Mouse (Mus musculus): Measurements from ENCODE around the gene Plekho2.

Plekho2 gene

DNA sequence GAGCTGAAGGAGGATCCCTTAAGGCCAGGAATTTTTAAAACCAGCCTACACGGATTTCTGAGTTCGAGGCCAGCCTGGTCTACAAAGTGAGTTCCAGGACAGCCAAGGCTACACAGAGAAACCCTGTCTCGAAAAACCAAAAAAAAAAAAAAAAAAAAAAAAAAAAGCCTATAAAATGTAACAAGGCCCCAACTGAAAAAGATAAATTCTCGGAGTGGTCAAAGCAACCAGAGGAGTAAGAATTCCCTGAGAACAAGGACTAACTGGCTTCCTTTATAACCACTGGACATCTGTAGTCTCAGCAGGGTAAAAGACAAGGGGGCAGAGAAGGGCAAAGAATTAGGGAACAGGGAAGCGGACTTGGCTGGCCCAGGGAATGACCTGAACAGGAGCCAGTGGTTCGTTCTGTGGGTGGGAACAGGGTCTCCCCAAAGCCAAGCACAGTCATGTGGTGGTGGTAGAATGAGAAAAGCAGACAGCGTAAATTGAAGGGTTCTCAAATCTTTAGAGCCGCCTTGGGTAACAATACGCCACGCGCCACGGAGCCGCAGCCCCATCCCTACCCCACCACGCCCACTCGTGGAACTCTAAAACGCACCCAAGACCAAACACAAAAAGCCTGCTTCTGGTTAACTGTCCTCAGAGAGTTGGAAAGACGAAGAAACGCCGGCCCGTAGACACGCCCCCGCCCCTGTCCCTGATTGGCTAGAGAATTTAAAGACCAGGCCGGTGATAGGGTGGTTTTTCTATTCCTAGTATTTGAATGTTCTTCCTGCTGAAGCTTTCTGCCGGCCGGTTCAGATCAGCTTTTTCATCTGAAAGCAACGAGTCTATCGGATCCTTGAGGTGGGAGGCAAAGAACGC, 6.8 kb upstream of the Plekho2 start, which contains the start of gene Pif1:
Pif1 (plus strand) TSS at position 755 of the 864 bp plus-strand sequence.
- in situ Hi-C loops (cut with MboI) = no loop called here

DNA sequence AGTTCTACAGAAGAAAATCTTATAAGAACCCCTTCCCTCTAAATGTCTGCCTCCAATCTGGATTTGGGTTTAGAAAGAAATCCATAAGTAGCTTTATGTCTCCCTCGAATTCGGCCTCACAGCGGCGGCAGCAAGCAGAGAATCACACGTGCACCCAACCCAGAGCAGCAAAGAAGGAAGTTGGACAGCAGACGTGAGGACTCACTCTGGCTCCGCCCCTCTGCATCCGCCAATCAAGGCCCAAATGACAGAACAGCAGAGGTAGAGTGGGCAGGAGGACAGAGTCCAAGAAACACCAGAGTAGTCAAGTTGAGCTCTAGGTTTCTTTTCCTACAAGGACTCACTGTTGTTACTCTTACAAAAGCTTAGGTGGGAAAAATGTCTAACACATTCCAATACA, 3.2 kb upstream of the Plekho2 start:
- in situ Hi-C loops (cut with MboI) = loop anchor here (5.0 kb wide), 1 partner anchor 61 kb away; the partner anchor contains the start of gene Ankdd1a

DNA sequence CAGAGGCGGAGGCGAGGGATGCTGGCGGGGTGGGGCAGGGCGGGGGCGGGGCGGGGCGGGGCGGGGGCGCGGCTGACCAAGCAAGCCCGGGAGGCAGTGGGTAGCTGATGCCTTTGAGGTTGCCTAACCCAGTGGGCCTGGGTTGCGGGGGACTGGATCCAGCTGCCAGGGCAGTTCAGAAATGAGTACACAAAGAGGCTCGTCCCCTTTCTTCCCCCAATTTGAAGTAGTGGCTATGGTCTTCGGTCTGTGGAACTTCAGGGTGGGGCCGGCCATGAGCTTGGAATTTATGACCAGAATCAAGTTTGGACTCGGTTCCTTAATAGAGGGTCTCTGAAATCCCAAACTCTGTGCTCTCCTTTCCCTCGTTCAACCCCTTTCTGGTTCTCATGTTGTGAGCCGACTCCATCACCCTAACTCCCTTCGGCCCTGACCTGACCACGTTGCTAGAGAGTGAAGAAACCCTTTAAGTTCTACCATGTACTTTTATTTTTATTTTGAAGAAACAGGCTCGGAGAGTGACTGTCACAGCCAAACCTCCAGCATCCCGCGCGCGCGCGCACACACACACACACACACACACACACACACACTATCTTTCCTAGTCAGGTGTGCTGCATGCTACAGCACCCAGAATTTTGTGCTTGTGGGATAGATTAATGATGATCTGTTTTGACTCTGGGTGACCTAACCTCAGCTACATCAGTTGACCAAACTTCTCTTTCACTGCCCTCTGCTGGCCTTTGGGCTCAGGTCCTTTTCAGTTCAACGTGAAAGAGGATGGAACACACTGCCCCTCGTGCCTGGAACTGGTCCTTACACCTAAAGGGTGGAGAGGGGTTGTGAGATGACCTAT, 789 bp upstream of the Plekho2 start:
- in situ Hi-C loops (cut with MboI) = loop anchor here (5.0 kb wide), 1 partner anchor 58 kb away; the partner anchor contains the start of gene Ankdd1a

DNA sequence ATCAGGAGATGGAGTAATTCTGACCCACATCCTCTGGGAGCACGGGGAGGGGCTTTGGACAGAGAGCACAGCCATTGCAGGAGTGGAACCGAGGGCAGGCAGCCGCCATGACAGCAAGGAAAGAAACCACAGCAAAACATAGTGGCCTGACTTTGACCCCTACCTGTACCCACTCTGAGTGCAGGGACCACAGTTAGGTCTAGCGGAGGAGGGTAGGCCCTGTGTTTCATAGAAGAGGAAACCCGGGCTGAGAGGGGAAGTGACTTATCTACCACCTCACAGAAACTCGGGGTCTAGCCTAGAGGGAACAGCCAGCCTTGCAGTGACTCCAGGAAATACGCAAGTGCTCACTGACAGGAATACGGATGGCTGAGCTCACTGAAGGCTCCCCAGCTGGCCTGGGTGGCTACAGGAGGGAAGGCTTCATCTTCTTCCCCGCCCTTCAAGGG, 1.0 kb downstream of the Plekho2 start:
- in situ Hi-C loops (cut with MboI) = loop anchor here (5.0 kb wide), 1 partner anchor 37 kb away; no protein-coding TSS in a partner anchor

DNA sequence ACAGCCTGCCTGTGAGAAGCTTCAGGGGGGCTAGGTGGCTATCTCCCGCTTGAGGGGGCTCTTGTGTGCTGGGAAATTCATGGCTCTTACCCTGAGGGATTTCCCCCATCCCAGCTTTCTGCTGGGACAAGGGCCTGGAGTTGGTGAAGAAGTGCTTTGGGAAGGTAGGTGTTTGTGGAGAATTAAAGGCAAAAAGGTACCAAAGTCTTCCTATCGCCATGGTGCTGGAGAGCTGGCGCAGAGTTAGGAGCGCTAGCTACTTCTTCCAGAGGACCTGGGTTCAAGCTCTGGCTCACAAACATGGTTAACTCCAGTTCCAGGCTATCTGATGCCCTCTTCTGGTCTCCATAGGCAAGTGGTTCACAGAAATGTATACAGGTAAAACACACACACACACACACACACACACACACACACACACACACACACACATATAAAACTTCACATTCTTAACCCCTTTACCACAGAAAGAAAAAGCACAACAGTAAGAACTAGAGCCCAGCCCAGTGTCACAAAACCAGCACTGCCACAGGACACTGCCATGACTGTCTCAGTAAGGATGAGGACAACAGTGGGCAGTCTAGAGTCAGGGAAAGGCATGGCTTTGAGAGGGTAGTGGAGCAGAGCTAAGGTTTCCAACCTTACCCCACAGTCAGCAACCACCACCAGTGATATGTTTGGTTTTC, 2.2 kb downstream of the Plekho2 start:
- in situ Hi-C loops (cut with MboI) = loop anchor here (5.0 kb wide), 1 partner anchor 35 kb away; no protein-coding TSS in a partner anchor

DNA sequence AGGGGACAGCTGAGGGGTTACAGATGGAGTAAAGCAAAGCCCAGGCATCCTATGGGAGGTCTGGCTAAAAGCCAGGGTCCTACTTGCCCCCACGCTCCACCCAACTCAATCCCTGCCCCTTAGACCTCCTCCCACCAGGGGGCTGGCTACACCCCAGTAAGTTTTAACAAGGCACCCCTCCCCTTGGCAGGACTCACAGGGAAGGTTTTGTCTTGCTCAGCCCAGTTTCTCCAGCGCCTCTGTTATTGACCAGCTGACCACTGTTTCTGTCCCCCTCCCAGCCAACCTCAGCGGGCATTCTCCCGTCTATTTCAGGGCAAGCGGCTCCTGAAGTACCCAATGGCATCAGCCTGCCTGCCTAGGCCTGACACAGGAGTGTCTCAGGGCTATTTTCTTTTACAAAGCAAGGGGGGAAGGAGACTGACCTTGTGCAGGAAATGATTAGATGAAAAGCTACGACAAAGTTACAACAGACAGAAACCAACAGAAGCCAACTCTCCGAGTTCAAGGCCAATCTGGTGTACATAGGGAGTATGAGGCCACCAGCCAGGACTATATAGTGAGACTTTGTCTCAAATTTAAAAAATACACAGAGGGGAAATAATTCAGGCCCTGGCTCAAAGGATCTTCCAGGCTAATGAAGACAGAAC, 2.9 kb downstream of the Plekho2 start:
- in situ Hi-C loops (cut with MboI) = loop anchor here (5.0 kb wide), 1 partner anchor 35 kb away; no protein-coding TSS in a partner anchor

DNA sequence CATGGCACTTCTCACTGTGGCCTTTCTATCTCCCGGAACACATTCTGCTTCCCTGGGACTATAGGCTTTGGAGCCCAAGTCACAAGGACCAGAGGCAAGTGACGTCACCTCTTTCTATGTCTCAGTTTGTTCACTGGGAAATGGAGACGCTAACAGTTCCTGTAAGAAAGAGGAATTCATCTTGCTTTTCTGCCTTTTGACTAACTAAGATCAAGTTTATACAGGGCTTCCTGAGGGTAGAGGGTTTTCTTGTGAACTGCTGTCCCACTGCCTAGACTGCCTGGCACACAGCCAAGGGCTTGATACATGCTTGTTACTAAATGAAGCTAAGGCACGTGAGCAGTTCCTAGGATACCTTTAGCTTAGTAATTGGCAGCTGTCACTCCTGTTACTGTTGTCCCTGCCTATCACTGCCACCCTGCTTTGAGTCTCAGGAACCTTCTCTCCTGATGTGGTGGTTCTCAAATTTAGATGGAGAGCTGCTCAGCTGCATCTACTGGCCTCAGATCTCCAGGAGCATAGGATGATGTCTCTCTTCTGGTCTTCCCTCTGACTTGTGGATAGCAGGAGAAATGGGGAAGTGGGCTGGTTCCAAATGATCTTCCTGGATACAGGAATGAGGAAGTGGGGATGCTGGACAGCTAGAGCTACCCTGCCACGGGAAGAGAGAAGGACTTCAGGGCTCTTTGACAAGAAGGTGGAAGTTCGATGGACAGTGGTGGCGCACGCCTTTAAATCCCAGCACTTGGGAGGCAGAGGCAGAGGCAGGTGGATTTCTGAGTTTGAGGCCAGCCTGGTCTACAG, 4.2 kb downstream of the Plekho2 start:
- in situ Hi-C loops (cut with MboI) = loop anchor here (5.0 kb wide), 1 partner anchor 33 kb away; no protein-coding TSS in a partner anchor

DNA sequence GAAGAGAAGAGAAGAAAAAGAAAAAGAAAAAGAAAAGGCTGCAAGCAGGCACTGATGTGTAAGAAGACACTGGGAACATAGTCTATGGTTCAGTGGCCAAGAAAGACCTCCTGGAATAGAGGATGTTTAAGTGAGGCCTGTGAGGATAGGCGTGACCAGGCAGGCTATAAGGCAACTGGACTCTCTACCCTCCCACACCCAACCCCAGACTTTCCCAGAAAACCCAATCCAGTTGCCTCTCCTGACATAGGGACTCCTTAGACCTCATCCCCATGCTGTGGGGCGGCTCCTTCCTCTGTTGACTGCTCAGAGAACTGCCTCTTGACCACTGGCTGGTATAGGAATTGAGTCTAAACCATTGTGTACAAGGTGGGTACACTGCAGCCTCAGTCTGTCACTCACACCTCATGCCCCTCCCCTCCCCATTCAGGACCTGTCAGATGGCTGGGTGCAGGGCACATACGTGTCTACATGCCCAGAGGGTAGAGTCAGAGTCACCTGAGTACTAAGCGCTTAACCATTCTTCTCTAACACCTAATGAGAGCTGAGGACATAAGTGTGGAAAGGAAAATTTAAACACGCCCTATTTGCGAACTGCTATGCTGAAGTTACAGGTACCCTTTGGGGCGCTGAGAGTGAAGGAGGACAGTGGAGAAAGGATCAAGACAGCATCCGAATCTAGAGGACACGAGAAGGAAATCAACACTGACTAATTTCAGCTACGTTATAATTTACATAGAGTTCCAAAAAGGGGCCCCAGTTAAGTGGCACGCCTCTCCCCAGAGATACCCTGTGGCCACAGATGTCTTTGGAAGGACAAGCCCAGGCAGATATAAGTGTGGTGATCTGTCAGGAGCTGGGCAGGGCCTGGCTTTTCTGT, 5.1 kb downstream of the Plekho2 start:
- in situ Hi-C loops (cut with MboI) = loop anchor here (5.0 kb wide), 1 partner anchor 32 kb away; no protein-coding TSS in a partner anchor

DNA sequence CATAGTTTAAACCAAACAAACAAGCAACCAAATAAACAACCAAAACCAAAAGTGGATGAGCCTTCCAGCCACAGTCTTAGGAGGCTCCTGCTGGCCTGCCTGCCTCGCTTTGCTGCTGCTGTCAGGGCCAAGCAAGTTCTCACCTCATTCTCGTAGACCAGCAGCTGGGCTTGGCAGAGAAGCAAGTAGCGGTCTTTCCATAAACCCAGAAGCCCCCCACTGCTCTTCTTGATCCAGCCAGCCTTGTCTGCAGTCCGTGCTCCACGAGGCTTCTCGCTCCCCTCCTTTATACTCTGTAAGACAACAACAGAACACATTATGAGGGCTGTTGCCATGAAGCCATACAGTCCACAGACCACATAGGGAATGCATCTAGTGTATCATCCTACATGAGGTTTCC, 7.0 kb downstream of the Plekho2 start:
- in situ Hi-C loops (cut with MboI) = no loop called here

DNA sequence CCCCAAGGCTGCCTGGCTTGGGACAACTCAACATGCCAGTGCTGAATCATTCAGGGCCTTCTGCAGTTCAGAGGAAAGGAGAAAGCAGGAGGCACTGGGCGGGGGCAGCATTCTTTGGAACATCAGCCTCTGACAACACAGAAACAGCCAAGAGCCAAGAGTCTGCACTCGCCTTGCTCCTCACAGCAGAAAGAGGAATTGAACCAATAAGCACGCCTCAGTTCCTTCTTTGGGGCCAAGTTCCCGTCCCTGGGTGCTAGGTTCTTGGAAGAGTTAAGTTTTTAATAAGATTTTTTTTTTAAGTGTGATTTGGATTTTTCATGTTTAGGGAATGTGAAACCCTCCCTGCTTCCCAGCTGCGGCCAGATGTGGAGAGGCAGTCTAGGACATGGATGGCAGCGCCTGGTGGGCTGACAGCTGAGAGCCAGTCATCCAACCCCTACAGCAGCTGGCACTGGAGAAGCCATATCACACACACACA, 10.3 kb downstream of the Plekho2 start:
- in situ Hi-C loops (cut with MboI) = no loop called here

DNA sequence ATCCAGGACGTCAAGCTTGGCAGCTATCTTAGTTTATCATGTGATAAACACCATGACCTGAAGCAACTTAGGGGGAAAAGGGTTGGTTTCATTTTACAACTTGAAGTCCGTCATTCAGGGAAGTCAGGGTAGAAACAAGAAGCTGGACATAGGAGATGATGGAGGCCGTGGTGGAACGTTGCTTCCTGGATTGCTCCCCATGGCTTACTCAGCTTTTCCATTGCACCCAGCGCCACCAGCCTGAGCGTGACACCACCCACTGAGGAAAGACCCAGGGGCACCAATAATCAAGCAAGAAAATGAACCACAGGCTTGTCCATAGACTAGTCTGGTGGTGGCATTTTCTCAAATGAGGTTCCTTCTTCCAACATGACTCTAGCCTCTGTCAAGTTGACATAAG, 11.1 kb downstream of the Plekho2 start:
- in situ Hi-C loops (cut with MboI) = no loop called here

DNA sequence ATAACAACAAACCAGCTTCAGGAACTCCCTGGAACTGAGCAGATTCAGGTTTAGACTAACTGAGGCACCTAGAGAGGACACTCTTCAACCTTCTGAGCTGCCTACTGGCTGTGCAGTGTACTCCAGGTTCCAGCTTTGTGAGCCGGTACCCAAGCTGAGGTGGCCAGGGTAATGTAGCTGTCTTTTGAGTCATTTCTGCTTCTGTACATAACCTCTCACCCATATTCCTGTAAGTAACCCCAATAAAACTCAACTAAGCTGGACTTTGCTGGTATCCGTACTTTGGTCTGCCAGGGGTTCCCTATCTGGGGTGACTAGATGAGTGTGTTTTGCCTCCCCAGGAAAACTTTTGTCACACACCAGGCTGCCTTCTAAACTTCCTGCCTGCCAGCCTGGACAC, 15.1 kb downstream of the Plekho2 start:
- in situ Hi-C loops (cut with MboI) = no loop called here

DNA sequence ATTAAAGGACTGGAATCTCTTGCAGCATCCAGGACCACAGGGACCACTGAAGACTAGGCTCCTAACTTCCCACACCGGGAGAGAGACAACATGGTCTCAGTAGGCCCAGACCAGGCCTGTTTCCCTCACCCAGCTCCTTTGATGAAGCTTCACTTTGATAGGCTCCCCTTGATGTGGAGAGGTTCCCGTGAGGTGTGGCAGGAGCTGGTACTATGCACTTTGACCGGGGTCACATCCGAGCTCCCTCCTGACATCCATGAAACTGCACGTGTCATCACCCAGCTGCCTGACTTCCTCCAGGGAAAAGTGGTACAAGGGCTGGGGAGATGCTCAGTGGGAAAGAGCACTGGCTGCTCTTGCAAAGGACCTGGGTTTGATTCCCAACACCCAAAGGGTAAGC, 16.8 kb downstream of the Plekho2 start:
- in situ Hi-C loops (cut with MboI) = no loop called here

DNA sequence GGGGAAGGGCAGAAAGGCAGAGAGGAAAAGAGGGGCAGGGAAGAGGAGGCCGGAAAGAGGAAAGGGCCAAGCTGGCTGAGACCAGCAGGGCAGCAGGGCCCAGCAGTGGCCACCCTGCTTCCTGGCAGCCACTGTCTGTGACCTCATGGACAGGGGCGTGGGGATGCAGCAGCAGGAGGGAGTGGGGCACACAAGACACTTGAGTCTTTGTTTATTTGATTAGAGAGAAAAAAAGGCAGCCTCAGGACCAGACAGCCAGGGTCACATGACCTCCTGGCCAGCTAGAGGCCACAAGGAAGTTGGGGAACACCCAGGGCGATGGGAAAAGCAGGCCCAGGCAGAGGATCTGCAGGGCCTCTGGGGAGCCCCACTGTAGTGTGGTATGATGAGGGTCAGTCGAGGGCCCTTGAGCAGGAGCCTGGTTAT, 17.7 kb downstream of the Plekho2 start:
- in situ Hi-C loops (cut with MboI) = no loop called here

DNA sequence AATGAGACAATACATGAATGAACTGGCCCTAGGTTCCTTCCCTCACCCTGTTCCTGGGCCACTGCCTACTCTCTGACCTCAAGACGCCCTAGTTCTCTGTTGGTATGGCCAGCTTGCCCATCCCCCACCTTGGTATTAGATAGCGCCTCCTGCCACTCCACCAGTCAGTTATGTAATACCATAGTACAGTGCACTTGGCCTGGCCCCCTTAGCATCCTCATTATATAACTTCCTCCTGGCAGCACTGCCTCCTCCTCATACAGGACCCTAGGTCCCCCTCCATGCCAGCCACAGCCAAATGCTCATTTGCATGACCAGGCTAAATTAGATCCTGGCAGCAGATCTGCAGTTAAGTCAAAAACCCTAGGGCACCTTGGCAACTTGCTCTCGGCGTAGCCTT, 18.8 kb downstream of the Plekho2 start:
- in situ Hi-C loops (cut with MboI) = no loop called here

DNA sequence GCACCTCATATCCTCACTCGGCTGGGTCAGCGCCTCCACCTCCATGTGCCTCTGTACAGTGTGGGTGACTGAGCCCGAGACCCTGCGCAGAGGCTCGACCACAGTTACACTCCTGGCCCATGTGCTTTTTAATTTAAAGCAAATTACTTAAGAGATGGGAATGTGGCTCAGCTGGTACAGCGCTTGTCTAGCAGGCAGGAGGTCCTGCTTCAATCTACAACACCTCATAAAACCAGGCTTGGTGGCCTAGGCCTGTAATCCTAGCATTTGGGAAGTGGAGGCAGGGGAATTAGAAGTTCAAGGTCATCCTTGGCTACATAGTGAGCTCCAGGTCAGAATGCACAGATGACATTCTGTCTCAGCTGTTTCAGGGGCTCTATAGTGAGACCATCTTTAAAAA, 21.0 kb downstream of the Plekho2 start:
- in situ Hi-C loops (cut with MboI) = no loop called here

DNA sequence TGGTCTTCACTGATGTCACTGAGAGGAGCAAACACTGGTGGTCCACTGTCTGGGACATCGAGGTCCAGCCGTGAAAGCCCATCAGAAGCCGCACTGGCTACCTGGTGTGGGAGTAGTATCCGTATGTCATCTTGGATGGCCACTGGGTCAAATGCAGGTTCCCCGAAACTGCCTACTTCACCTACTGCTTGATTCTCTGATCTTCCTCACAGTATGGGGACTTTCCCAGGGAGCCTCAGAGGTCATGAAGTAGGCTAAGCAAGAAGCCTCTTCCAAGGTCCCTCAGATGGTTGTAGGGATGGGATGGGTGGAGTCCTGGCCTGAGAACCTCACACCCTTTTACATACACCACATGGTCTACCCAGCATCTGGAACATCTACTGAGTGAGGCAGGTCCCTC, 22.9 kb downstream of the Plekho2 start:
- in situ Hi-C loops (cut with MboI) = no loop called here

DNA sequence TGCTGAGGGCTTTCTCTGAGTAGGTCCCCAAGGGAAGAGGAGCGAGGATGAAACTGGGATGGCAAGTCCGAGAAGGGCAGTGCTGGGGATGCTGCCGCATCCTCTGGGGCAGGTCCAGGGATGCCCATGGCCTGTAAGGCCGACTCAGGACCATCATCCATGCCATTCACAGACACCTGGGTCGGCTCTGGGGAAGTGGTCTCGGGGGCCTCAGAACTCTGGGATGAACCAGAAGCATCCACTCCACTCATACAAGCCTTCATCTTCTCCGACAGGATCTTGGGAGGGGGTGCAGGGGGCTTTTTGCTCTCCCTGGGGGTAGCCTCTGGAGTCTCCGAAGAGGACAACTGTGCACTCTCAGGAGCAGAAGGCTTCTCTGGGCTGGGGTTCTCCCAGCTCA, 23.5 kb downstream of the Plekho2 start:
- in situ Hi-C loops (cut with MboI) = no loop called here

DNA sequence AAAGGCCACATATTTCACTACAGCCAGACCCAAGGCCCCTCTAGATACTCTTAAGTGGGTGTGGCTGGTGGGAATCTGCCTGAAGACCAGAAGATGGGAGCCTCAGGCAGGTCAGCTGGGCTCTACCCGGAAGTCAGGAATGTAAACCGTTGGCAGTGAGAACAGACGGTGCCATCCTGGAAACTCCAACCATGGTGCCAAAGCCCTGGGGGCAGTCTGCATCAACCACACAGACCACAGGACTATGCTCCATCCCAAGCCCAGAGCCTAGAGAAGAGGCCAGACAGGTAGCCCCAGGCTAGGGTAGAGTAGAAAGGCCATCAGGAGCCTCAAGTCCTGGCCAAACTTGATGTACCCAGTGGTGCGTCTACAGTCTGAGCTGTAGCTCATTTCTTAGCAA, 24.2 kb downstream of the Plekho2 start:
- in situ Hi-C loops (cut with MboI) = no loop called here

Data from mature B cell (primary cell).